Mouse (Mus musculus) limb, embryonic 10.5 days (tissue): ENCODE results near the gene Gpbar1. TPM values are rescaled to one million over a fixed set of nuclear protein-coding genes. Genes with fewer than 3 reads are reported as not detected.
A peak's percentile ranks its signal among the peaks of the same experiment; 100 is the strongest.

Experiments
- DNase-seq: peaks from one replicate; pipeline ENCODE4 v3.0.0-alpha.2; 2017; ENCODE audit warnings: low spot score
- H3K27ac ChIP-seq: fragments of 300-500 bp; sonication (generic); 2 replicates; pipeline ENCODE4 v1.5.1; 2016; ENCODE audit warnings: mild to moderate bottlenecking
- H3K27me3 ChIP-seq: fragments of 300-500 bp; sonication (generic); 2 replicates; pipeline ENCODE4 v1.6.1; 2016; ENCODE audit warnings: low read depth, mild to moderate bottlenecking; ENCODE audit not compliant: poor library complexity, severe bottlenecking
- H3K36me3 ChIP-seq: fragments of 300-500 bp; sonication (generic); 2 replicates; pipeline ENCODE4 v1.6.1; 2016; ENCODE audit warnings: mild to moderate bottlenecking, moderate library complexity
- H3K4me1 ChIP-seq: fragments of 300-500 bp; sonication (generic); 2 replicates; pipeline ENCODE4 v1.6.1; 2016
- H3K4me3 ChIP-seq: fragments of 300-500 bp; sonication (generic); 2 replicates; pipeline ENCODE4 v1.5.1; 2016; ENCODE audit warnings: mild to moderate bottlenecking, moderate library complexity
- H3K9me3 ChIP-seq: fragments of 300-500 bp; sonication (generic); replicated peaks from 2 replicates; pipeline ENCODE4 v1.6.1; 2016; ENCODE audit warnings: mild to moderate bottlenecking
- WGBS: fragments of 180-500 bp; shearing (Covaris S2); methylation state at CpG from one replicate; pipeline ENCODE4 v1.1.7; 2016; 5-methylcytosine and 5-hydroxymethylcytosine counted together
- polyA plus RNA-seq: library from polyadenylated mRNA; unstranded; fragments of >200 nt; fragmentation: Nextera tagmentation; extraction: Ambion mirVana; gene quantifications from 2 replicates; pipeline ENCODE4 v1.2.1, GENCODE M21; 2016

Gene Gpbar1
- polyA plus RNA-seq, 1 experiment from 2014 or later: 0.26 TPM

- no peaks in the 10 kb centered on the region for H3K27me3 ChIP-seq
- H3K4me1 ChIP-seq: peaks cover 27% of the 10 kb centered on the region
- H3K27ac ChIP-seq: no peak overlapping the region
- 79% methylated on average over 2 of the region's 2 CpGs for WGBS
- no peak overlapping the region for H3K4me3 ChIP-seq
- no peaks in the 10 kb centered on the region for H3K9me3 ChIP-seq
- no peaks in the 10 kb centered on the region for H3K36me3 ChIP-seq
- DNase-seq: no peak
Measured at GRCm38 (mm10) chr1:74302835-74303234, 24.5 kb downstream of the Gpbar1 start.

DNA sequence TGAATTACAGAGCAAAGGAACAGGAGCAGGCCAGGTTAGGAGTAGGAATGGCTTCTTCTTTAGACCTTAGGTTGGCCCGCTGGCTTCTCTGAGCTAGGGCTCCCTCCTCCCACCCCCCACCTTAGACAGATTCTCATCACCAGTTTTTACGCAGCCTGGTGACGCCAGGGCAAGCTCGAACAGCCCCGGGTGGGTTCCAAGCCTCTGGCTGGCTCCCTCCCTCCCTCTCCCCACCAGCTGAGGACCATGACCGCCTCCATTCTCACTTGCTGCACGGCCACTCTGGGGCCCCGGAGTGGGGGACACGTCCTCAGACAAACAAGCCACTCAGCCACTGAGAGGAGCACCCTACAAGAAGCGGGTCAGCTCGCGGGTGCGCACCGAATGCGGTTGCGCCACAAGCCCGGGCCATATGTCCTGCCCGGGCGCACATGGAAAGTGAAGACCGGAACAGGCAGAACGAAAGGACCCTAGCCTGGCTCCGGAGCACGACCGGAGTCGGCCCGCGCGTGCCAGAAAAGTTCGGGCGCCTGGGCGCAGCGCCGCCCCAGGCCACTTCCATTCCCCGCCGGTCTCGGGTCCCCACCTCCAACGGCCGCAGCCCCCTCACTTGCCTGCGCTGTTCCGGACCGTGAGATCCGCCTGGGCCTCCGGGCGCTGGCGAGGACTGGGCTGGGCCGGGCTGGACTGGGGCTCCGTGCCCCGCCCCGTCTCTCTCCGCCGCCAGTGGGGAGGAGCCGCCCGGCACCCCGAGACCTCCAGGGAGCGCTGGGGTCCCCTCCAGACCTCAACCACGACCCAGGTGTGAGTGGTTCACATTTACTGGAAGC is 25.4 kb downstream of the Gpbar1 start:
- peak; percentile 78 for DNase-seq
- H3K9me3 ChIP-seq: no peaks in the 10 kb centered on the region
- under 1% methylated on average over 56 of the region's 56 CpGs for WGBS
- H3K36me3 ChIP-seq: no peaks in the 10 kb centered on the region
- H3K4me3 ChIP-seq: peak overlapping the region; percentile 70
- H3K4me1 ChIP-seq: peaks cover 34% of the 10 kb centered on the region
- peak overlapping the region; percentile 84 for H3K27ac ChIP-seq
- no peaks in the 10 kb centered on the region for H3K27me3 ChIP-seq

- H3K4me3 ChIP-seq: peak overlapping the region; percentile 70
- peaks cover 31% of the 10 kb centered on the region for H3K4me1 ChIP-seq
- H3K36me3 ChIP-seq: no peaks in the 10 kb centered on the region
- H3K9me3 ChIP-seq: no peaks in the 10 kb centered on the region
- H3K27me3 ChIP-seq: no peaks in the 10 kb centered on the region
- H3K27ac ChIP-seq: peak overlapping the region; percentile 84
- no peak for DNase-seq
- 5% methylated on average over 12 of the region's 12 CpGs for WGBS
Measured at GRCm38 (mm10) chr1:74304339-74304790, 26.0 kb downstream of the Gpbar1 start.

DNA sequence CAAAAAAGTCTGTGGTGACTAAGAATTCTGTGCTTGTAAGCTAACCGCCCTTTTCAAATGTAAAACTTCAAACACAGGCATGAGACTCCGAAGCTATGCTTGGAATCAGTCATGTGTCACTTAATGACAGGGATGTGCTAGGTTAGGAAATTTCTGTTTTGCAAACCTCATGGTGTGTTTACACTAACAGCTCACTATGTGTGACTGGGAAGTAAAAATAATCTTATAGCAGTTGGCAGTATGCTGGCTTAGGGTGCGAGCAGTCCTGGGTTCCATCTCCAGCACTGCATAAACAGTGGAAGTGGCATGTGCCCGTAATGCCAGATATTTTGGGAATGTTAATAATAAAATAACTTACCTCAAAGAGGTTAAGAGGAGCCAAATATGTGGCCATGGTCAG is 26.6 kb downstream of the Gpbar1 start:
- Histone ChIP-seq H3K27ac (no peak overlapping the region), H3K4me1 (peaks cover 33% of the 10 kb centered on the region), H3K4me3 (no peak overlapping the region), H3K9me3 (no peaks in the 10 kb centered on the region), H3K27me3 (no peaks in the 10 kb centered on the region), H3K36me3 (no peaks in the 10 kb centered on the region)
- no peak for DNase-seq
- WGBS: 59% methylated on average over 4 of the region's 4 CpGs

GRCm38 (mm10) chr1:74305522-74305921 is 27.2 kb downstream of the Gpbar1 start, which contains the start of gene Tmbim1:
Gene Tmbim1, minus strand, starts transcription at chr1:74305622.
- peak within 1 kb of the TSS; percentile 84; the same call in 1 of the 2 replicates for H3K27ac ChIP-seq
- H3K9me3 ChIP-seq: no peaks in the 10 kb centered on the region
- peaks cover 35% of the 10 kb centered on the region for H3K4me1 ChIP-seq
- no peaks in the 10 kb centered on the region for H3K36me3 ChIP-seq
- WGBS: 58% methylated on average over 2 of the region's 2 CpGs
- peak within 1 kb of the TSS; percentile 70 for H3K4me3 ChIP-seq
- no peaks in the 10 kb centered on the region for H3K27me3 ChIP-seq
- no peak for DNase-seq

GRCm38 (mm10) chr1:74307146-74307545 is 28.8 kb downstream of the Gpbar1 start:
- Histone ChIP-seq H3K9me3 (no peaks in the 10 kb centered on the region), H3K27me3 (no peaks in the 10 kb centered on the region), H3K4me1 (peaks cover 35% of the 10 kb centered on the region), H3K4me3 (no peak overlapping the region), H3K27ac (no peak overlapping the region), H3K36me3 (no peaks in the 10 kb centered on the region)
- WGBS: 96% methylated on average over 1 of the region's 1 CpGs
- DNase-seq: no peak

GRCm38 (mm10) chr1:74308001-74308964 is 29.9 kb downstream of the Gpbar1 start:
- H3K27ac ChIP-seq: no peak overlapping the region
- H3K27me3 ChIP-seq: no peaks in the 10 kb centered on the region
- DNase-seq: no peak
- WGBS: 59% methylated on average over 10 of the region's 10 CpGs
- no peaks in the 10 kb centered on the region for H3K36me3 ChIP-seq
- H3K4me1 ChIP-seq: peaks cover 26% of the 10 kb centered on the region
- no peaks in the 10 kb centered on the region for H3K9me3 ChIP-seq
- no peak overlapping the region for H3K4me3 ChIP-seq

DNA sequence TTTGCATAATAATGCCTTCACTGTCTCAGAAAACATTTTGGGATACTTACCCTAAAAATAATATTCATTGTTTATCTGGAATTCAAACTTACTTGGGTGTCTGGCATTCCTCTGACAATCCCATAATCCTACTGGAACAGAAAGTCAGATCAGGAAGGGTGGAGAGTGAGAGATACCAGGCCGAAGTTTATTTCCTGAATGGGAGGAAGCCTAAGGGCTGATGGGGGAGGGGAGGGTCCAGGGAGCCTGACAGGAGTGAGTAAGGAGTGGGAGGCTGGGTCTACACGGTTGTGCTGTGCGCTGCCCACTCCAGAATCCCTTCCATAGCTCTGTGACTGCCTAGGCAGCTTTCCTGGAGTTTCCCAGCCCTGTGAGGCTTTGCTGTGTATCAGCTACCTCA is 31.4 kb downstream of the Gpbar1 start:
- WGBS: 42% methylated on average over 3 of the region's 3 CpGs
- no peaks in the 10 kb centered on the region for H3K36me3 ChIP-seq
- no peaks in the 10 kb centered on the region for H3K9me3 ChIP-seq
- H3K4me1 ChIP-seq: peaks cover 14% of the 10 kb centered on the region
- DNase-seq: no peak
- H3K27me3 ChIP-seq: no peaks in the 10 kb centered on the region
- H3K27ac ChIP-seq: peak overlapping the region; percentile 58
- H3K4me3 ChIP-seq: no peak overlapping the region

GRCm38 (mm10) chr1:74313049-74313692 is 34.8 kb downstream of the Gpbar1 start:
- DNase-seq: no peak
- Histone ChIP-seq H3K27ac (no peak overlapping the region), H3K4me3 (no peak overlapping the region), H3K36me3 (no peaks in the 10 kb centered on the region), H3K27me3 (no peaks in the 10 kb centered on the region), H3K4me1 (peaks cover 26% of the 10 kb centered on the region), H3K9me3 (no peaks in the 10 kb centered on the region)
- WGBS: 8% methylated on average over 3 of the region's 3 CpGs

DNA sequence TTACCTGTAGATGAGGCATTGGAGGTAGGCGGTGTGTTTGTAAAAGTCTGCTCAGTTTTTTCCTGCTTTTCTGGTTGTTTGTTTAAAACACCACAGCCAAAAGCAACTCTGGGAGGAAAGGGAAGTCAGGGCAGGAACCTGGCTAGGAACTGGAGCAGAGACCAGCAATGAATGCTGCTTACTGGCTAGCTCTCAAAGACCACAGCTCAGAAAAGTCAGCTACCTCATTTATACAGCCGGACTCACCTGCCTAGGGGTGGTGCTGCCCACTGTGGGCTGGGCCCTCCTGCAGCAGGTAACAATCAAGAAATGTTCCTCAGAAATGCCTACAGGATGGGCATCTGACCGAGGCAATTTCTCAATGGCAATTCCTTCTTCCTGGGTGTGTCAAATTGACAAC is 36.4 kb downstream of the Gpbar1 start:
- no peaks in the 10 kb centered on the region for H3K9me3 ChIP-seq
- H3K4me1 ChIP-seq: peaks cover 20% of the 10 kb centered on the region
- WGBS: 97% methylated on average over 3 of the region's 3 CpGs
- DNase-seq: no peak
- no peak overlapping the region for H3K27ac ChIP-seq
- H3K27me3 ChIP-seq: no peaks in the 10 kb centered on the region
- no peak overlapping the region for H3K4me3 ChIP-seq
- no peaks in the 10 kb centered on the region for H3K36me3 ChIP-seq

- 89% methylated on average over 4 of the region's 4 CpGs for WGBS
- no peak overlapping the region; the same call in 1 of the 2 replicates for H3K27ac ChIP-seq
- peaks cover 16% of the 10 kb centered on the region for H3K4me1 ChIP-seq
- H3K9me3 ChIP-seq: no peaks in the 10 kb centered on the region
- H3K27me3 ChIP-seq: no peaks in the 10 kb centered on the region
- no peak for DNase-seq
- no peak overlapping the region for H3K4me3 ChIP-seq
- no peaks in the 10 kb centered on the region for H3K36me3 ChIP-seq
Measured at GRCm38 (mm10) chr1:74316114-74316827, 37.9 kb downstream of the Gpbar1 start.

GRCm38 (mm10) chr1:74318711-74319110 is 40.4 kb downstream of the Gpbar1 start:
- Histone ChIP-seq H3K4me1 (peaks cover 21% of the 10 kb centered on the region), H3K36me3 (no peaks in the 10 kb centered on the region), H3K4me3 (no peak overlapping the region), H3K9me3 (no peaks in the 10 kb centered on the region), H3K27ac (no peak overlapping the region), H3K27me3 (no peaks in the 10 kb centered on the region)
- DNase-seq: no peak
- 96% methylated on average over 3 of the region's 3 CpGs for WGBS
